Mouse (Mus musculus) MEL (cell line): ENCODE data around the gene Upk1b. TPM values are rescaled to one million over a fixed set of nuclear protein-coding genes. Genes with fewer than 3 reads are reported as not detected.

Experiments
- DNase-seq: peaks from one replicate; pipeline ENCODE4 v3.0.0; 2011; ENCODE audit warnings: low read depth, low spot score
- H3K27ac ChIP-seq: 2 replicates; pipeline ENCODE4 v1.5.1; 2012; ENCODE audit warnings: low read depth, mild to moderate bottlenecking, control low read depth, low read length, moderate library complexity; ENCODE audit not compliant: control insufficient read depth
- H3K27me3 ChIP-seq, 2 experiments: fragments of 150-350 bp in 1 of 2; sonication (generic) in 1 of 2; 2 replicates each; pipeline ENCODE4 v1.6.1; 2012; ENCODE audit warnings: low read length in 2 of 2, mild to moderate bottlenecking in 2 of 2, improper control_type of control experiment in 1 of 2, moderate library complexity in 1 of 2; ENCODE audit not compliant: insufficient read depth in 2 of 2, control insufficient read depth in 1 of 2
- H3K36me3 ChIP-seq, 2 experiments: 2 replicates each; pipeline ENCODE4 v1.6.1; 2012 to 2014; ENCODE audit warnings: low read length in 2 of 2, improper control_type of control experiment in 1 of 2, inconsistent platforms in 1 of 2, mild to moderate bottlenecking in 1 of 2; ENCODE audit not compliant: insufficient read depth in 2 of 2, control insufficient read depth in 1 of 2
- H3K4me1 ChIP-seq, 2 experiments: fragments of 150-350 bp in 1 of 2; sonication (generic) in 1 of 2; 2 replicates each; pipeline ENCODE4 v1.6.1; 2012; ENCODE audit warnings: low read length in 2 of 2, improper control_type of control experiment in 1 of 2, mild to moderate bottlenecking in 1 of 2; ENCODE audit not compliant: insufficient read depth in 2 of 2, control insufficient read depth in 1 of 2
- H3K4me3 ChIP-seq, 2 experiments: fragments of 150-350 bp in 1 of 2; sonication (generic) in 1 of 2; 2 replicates each; pipeline ENCODE4 v1.5.1; 2012; ENCODE audit warnings: low read depth in 2 of 2, low read length in 2 of 2, mild to moderate bottlenecking in 2 of 2, moderate library complexity in 2 of 2, control low read depth in 1 of 2, improper control_type of control experiment in 1 of 2; ENCODE audit not compliant: control insufficient read depth in 1 of 2, insufficient read depth in 1 of 2
- H3K79me2 ChIP-seq: 2 replicates; pipeline ENCODE4 v1.6.1; 2012; ENCODE audit warnings: mild to moderate bottlenecking, low read length, moderate library complexity; ENCODE audit not compliant: control insufficient read depth, poor library complexity, insufficient read depth
- H3K9ac ChIP-seq: 2 replicates; pipeline ENCODE4 v1.6.1; 2012; ENCODE audit warnings: low read depth, mild to moderate bottlenecking, control low read depth, low read length, moderate library complexity; ENCODE audit not compliant: control insufficient read depth, poor library complexity, severe bottlenecking
- H3K9me3 ChIP-seq: fragments of 150-350 bp; sonication (generic); replicated peaks from 2 replicates; pipeline ENCODE4 v1.6.1; 2012; ENCODE audit warnings: mild to moderate bottlenecking, low read length, improper control_type of control experiment, moderate library complexity; ENCODE audit not compliant: insufficient read depth
- EP300 ChIP-seq, 2 experiments: IDR thresholded peaks; 2 replicates each; pipeline ENCODE4 v1.6.1; 2011; ENCODE audit warnings: improper control_type of control experiment in 2 of 2, low read length in 2 of 2, low read depth in 1 of 2, mild to moderate bottlenecking in 1 of 2
- GATA1 ChIP-seq: IDR thresholded peaks from 2 replicates; pipeline ENCODE4 v1.6.1; 2011; ENCODE audit warnings: low read depth, low read length, improper control_type of control experiment
- MAFK ChIP-seq: IDR thresholded peaks from 2 replicates; pipeline ENCODE4 v1.6.1; 2011; ENCODE audit warnings: low read depth, mild to moderate bottlenecking, low read length, improper control_type of control experiment, borderline replicate concordance
- MAX ChIP-seq: IDR thresholded peaks from 2 replicates; pipeline ENCODE4 v1.6.1; 2011; ENCODE audit warnings: low read length, improper control_type of control experiment
- MYB ChIP-seq: IDR thresholded peaks from 2 replicates; pipeline ENCODE4 v1.6.1; 2011; ENCODE audit warnings: mild to moderate bottlenecking, low read depth, low read length, improper control_type of control experiment
- MYC ChIP-seq: IDR thresholded peaks from 2 replicates; pipeline ENCODE4 v1.6.1; 2011; ENCODE audit warnings: low read depth, mild to moderate bottlenecking, low read length, improper control_type of control experiment, moderate library complexity
- NELFE ChIP-seq: IDR thresholded peaks from 2 replicates; pipeline ENCODE4 v1.6.1; 2011; ENCODE audit warnings: low read depth, low read length, improper control_type of control experiment
- NRF1 ChIP-seq: IDR thresholded peaks from 2 replicates; pipeline ENCODE4 v1.6.1; 2014; ENCODE audit warnings: low read depth, mild to moderate bottlenecking, inconsistent platforms, low read length, improper control_type of control experiment, moderate library complexity; ENCODE audit not compliant: poor library complexity, insufficient read depth, severe bottlenecking
- POLR2AphosphoS5 ChIP-seq: IDR thresholded peaks from 2 replicates; pipeline ENCODE4 v1.6.1; 2012; ENCODE audit warnings: low read depth, borderline replicate concordance, mild to moderate bottlenecking, inconsistent platforms, low read length, moderate library complexity, mixed read lengths
- SMC3 ChIP-seq: IDR thresholded peaks from 2 replicates; pipeline ENCODE4 v1.6.1; 2011; ENCODE audit warnings: low read depth, low read length, improper control_type of control experiment
- TAL1 ChIP-seq: IDR thresholded peaks from 2 replicates; pipeline ENCODE4 v1.6.1; 2012; ENCODE audit warnings: mild to moderate bottlenecking, inconsistent platforms, low read length, moderate library complexity, mixed read lengths
- TCF12 ChIP-seq: IDR thresholded peaks from 2 replicates; pipeline ENCODE4 v1.6.1; 2014; ENCODE audit warnings: low read depth, mild to moderate bottlenecking, inconsistent platforms, low read length, improper control_type of control experiment, moderate library complexity
- UBTF ChIP-seq: IDR thresholded peaks from 2 replicates; pipeline ENCODE4 v1.6.1; 2012; ENCODE audit warnings: low read depth, mild to moderate bottlenecking, inconsistent platforms, low read length, improper control_type of control experiment, moderate library complexity, borderline replicate concordance; ENCODE audit not compliant: insufficient read depth
- USF2 ChIP-seq, 2 experiments: IDR thresholded peaks; 2 replicates each; pipeline ENCODE4 v1.6.1; 2011 to 2012; ENCODE audit warnings: improper control_type of control experiment in 2 of 2, low read length in 2 of 2, borderline replicate concordance in 1 of 2, inconsistent platforms in 1 of 2, low read depth in 1 of 2, mild to moderate bottlenecking in 1 of 2; ENCODE audit not compliant: insufficient read depth in 1 of 2
- ZMIZ1 ChIP-seq: IDR thresholded peaks from 2 replicates; pipeline ENCODE4 v1.6.1; 2012; ENCODE audit warnings: low read depth, mild to moderate bottlenecking, inconsistent platforms, low read length, improper control_type of control experiment, moderate library complexity
- ZNF384 ChIP-seq: IDR thresholded peaks from 2 replicates; pipeline ENCODE4 v1.6.1; 2012; ENCODE audit warnings: low read depth, mild to moderate bottlenecking, inconsistent platforms, low read length, improper control_type of control experiment
- polyA plus RNA-seq, 2 experiments: library from polyadenylated mRNA; stranded (reverse) in 1 of 2; unstranded in 1 of 2; fragments of >175 nt in 1 of 2; fragments of >200 nt in 1 of 2; gene quantifications; 2 replicates each; pipeline versions ENCODE4 v1.2.1 to v1.2.4; 2012; ENCODE audit warnings: low replicate concordance in 2 of 2, low read depth in 1 of 2; ENCODE audit not compliant: insufficient read length in 2 of 2, insufficient read depth in 1 of 2, missing spikeins in 1 of 2
- total RNA-seq: library from RNA; depleted of rRNA; stranded (reverse); fragments of 300-350 nt; gene quantifications from 2 replicates; pipeline ENCODE4 v1.2.3, GENCODE M21; 2012

Upk1b gene
- total and polyA plus RNA-seq, 3 experiments = not detected

DNA sequence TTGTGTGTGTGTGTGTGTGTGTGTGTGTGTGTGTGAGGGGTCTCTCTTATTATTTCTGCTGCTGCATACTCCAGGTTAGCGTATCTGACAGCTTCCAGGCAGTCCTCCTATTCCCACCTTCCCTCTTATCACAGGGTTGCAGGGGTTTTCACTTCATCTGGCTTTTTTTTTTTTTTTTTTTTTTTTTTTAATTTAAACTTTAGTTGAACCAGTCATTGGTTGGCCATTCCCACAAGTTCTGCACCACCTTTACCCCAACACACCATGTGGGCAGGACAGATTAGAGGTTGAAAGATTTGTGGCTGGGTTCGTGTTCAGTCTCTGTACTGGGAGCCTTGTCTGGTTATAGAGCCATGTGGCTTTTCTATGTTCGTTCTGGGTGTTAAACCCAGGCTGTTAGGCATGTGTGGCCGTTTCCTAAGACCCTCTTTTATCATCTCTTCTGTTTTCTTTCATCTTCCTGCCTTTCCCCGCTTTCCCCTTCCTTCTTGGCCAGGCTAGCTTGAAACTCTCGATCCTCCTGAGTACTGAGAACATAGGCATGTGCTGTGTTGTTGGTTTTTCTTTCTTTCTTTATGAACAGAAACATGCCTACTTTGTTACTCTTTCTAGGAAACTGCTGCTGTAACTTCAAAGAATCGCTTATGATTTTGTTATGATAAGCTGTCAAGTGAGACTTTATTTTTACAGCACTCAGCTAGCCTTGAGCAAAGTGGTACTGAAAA lies 44.5 kb downstream of the Upk1b start:
- TF ChIP-seq MAFK = no peak
- TF ChIP-seq ZNF384 = peak; percentile 83
- no peak for TF ChIP-seq MYB
- peak; percentile 62; the same call in 1 of the 2 replicates for TF ChIP-seq TCF12
- TF ChIP-seq EP300 (IDR thresholded peaks at IDR 0.05; ENCODE audit: low read depth in 1 of 2, low read length in 2 of 2) = peak in 1 of 2 experiments; percentile 23; a peak in 1 of 4 replicates
- TF ChIP-seq NELFE = no peak
- TF ChIP-seq GATA1 = no peak
- peak; percentile 20; the same call in 1 of the 2 replicates for TF ChIP-seq TAL1
- no peak for TF ChIP-seq UBTF
- no peak for TF ChIP-seq MYC
- Histone ChIP-seq H3K4me3 (no peak overlapping the region), H3K36me3 (peaks cover 0 to 2% of the 10 kb centered on the region in 2 experiments; a peak in 1 of 4 replicates), H3K9ac (no peak overlapping the region), H3K27ac (no peak overlapping the region), H3K79me2 (no peaks in the 10 kb centered on the region), H3K4me1 (peaks cover 0 to 2% of the 10 kb centered on the region in 2 experiments; a peak in 1 of 4 replicates), H3K9me3 (no peaks in the 10 kb centered on the region), H3K27me3 (no peaks in the 10 kb centered on the region; a peak in 1 of 4 replicates)
- peak; percentile 28 for DNase-seq

DNA sequence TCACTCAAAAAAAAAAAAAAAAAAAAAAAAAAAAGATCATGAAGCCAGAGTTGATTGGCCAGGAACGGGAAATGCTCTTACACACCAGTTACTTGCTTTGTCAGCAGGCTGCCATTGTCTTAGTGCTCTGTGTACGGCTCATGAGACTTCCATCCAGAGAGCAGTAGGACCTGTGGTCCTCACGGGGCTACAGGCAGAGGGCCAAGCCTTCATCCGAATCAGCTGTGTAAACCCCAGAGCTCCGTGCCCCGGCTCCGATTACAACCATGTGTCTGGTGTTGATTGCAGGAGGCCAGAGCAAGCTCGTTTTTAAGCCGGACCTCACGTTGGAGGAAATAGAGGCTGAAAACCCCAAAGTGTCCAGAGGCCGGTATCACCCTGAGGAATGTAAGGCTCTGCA lies 46.5 kb downstream of the Upk1b start:
- Histone ChIP-seq H3K4me1 (peaks cover 0 to 2% of the 10 kb centered on the region in 2 experiments; a peak in 1 of 4 replicates), H3K36me3 (peaks cover 0 to 2% of the 10 kb centered on the region in 2 experiments; a peak in 1 of 4 replicates), H3K4me3 (no peak overlapping the region), H3K27ac (no peak overlapping the region), H3K27me3 (no peaks in the 10 kb centered on the region; a peak in 1 of 4 replicates), H3K79me2 (no peaks in the 10 kb centered on the region), H3K9me3 (no peaks in the 10 kb centered on the region), H3K9ac (no peak overlapping the region)
- no peak for TF ChIP-seq EP300 (IDR thresholded peaks at IDR 0.05; ENCODE audit: low read depth in 1 of 2, low read length in 2 of 2)
- TF ChIP-seq NRF1 = no peak
- TF ChIP-seq USF2 (IDR thresholded peaks at IDR 0.05; ENCODE audit: borderline replicate concordance in 1 of 2, insufficient read depth in 1 of 2, low read depth in 1 of 2, low read length in 2 of 2) = no peak
- TF ChIP-seq POLR2AphosphoS5 = no peak
- TF ChIP-seq SMC3 = no peak
- no peak for TF ChIP-seq UBTF
- no peak for TF ChIP-seq ZMIZ1
- TF ChIP-seq MAX = no peak
- DNase-seq = no peak
